21 mouse cellular contexts compared by ENCODE assay signal in genomic region chr4:50239386-50239785, GRCm38 (mm10).
"Had no signal": no experiment of that assay in that cellular context is flagged by ENCODE, and none has a peak within 500 bp of the region (broad histone marks: within the 10 kb centered on the region; RNA-seq: fewer than 3 reads in every experiment).

No protein-coding gene starts in this region.

- ATAC-seq: forebrain, embryonic 13.5 days; forebrain, embryonic 14.5 days; forebrain, embryonic 15.5 days; forebrain, embryonic 16.5 days; forebrain, postnatal 0 days had no signal

- DNase-seq: cerebellum, adult 2 months; cerebellum, adult 8-10 months; cerebellum, adult 9-10 months; cerebellum, adult 9-11 months; cerebellum, postnatal 10 days; cerebellum, postnatal 25 days; cerebellum, postnatal 36 days; embryo, embryonic 11 days; forebrain, postnatal 0 days; gastrocnemius, adult 2 months; gastrocnemius, postnatal 10 days; gastrocnemius, postnatal 14 days; gastrocnemius, postnatal 25 days; gastrocnemius, postnatal 36 days; heart, adult 11 months; heart, adult 18-20 months; heart, adult 2 months had no signal
